ENCODE assay signal across 12 mouse cellular contexts in the genomic region with DNA sequence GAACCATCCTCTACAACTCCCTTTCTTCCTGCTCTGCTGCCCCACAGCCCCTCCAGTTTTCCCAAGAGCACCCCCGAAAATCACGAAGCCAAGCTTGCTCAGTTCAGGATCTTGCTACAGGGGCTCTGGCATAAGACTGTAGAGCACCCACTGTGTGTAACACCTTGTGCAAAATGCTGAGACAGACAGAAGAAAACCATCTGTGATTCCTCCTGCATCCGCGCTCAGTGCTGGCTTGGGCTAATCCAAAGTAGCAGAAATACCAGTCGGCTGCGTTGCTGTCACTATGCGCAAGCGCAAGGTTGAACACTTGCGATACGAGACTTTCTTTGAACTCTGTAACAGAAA. TPM values are rescaled to one million over a fixed set of nuclear protein-coding genes. Genes with fewer than 3 reads are reported as not detected.
A peak's percentile ranks its signal among the peaks of the same experiment; 100 is the strongest.
DNase-seq lines count a peak whose midpoint lies in the region; ATAC-seq and TF ChIP-seq lines count a peak whose summit lies in the region.
"Had no signal": no experiment of that assay in that cellular context is flagged by ENCODE, and none has a peak within 500 bp of the region (broad histone marks: within the 10 kb centered on the region; RNA-seq: fewer than 3 reads in every experiment).

No protein-coding gene starts in this region.

- no peak overlapping the region for H3K4me3 ChIP-seq in lung, postnatal 0 days (ENCODE audit: low read depth, low read length)
- no peak overlapping the region for H3K4me3 ChIP-seq in forebrain, embryonic 13.5 days
- H3K4me3 ChIP-seq in intestine, embryonic 15.5 days (replicated peaks), result peak overlapping the region; percentile 46; the same call in 1 of the 2 replicates
- H3K4me3 ChIP-seq in neural tube, embryonic 14.5 days (ENCODE audit: low read depth, low read length), result no peak overlapping the region

- H3K36me3 ChIP-seq in lung, postnatal 0 days (ENCODE audit: insufficient read depth, low read length), result no peaks in the 10 kb centered on the region
- H3K36me3 ChIP-seq in forebrain, embryonic 13.5 days (ENCODE audit: poor library complexity, severe bottlenecking), result no peaks in the 10 kb centered on the region
- no peaks in the 10 kb centered on the region for H3K36me3 ChIP-seq in intestine, embryonic 15.5 days
- H3K36me3 ChIP-seq in neural tube, embryonic 14.5 days (ENCODE audit: control insufficient read depth, insufficient read depth, low read length), result no peaks in the 10 kb centered on the region
- H3K36me3 ChIP-seq: embryonic facial prominence, embryonic 12.5 days; lung, embryonic 15.5 days had no signal

- H3K4me2 ChIP-seq in lung, postnatal 0 days (replicated peaks; ENCODE audit: low read depth, low read length), result 0 out of 2 replicates have a peak overlapping the region, but pooled peaks have one; percentile 75
- peak overlapping the region; percentile 63; the same call in 1 of the 2 replicates for H3K4me2 ChIP-seq in forebrain, embryonic 13.5 days
- H3K4me2 ChIP-seq in intestine, embryonic 15.5 days (replicated peaks), result 0 out of 2 replicates have a peak overlapping the region, but pooled peaks have one; percentile 82
- H3K4me2 ChIP-seq in neural tube, embryonic 14.5 days (ENCODE audit: low read depth, low read length), result no peak overlapping the region

- no peaks in the 10 kb centered on the region for H3K27me3 ChIP-seq in lung, postnatal 0 days (replicated peaks; ENCODE audit: insufficient read depth, low read length)
- H3K27me3 ChIP-seq in forebrain, embryonic 13.5 days, result no peaks in the 10 kb centered on the region; the same call in 1 of the 2 replicates
- no peaks in the 10 kb centered on the region for H3K27me3 ChIP-seq in intestine, embryonic 15.5 days (replicated peaks)
- H3K27me3 ChIP-seq in neural tube, embryonic 14.5 days (ENCODE audit: control insufficient read depth, insufficient read depth, low read length), result no peaks in the 10 kb centered on the region
- H3K27me3 ChIP-seq: embryonic facial prominence, embryonic 12.5 days had no signal

- no peak overlapping the region for H3K27ac ChIP-seq in lung, postnatal 0 days (ENCODE audit: low read length)
- H3K27ac ChIP-seq in forebrain, embryonic 13.5 days, result 0 out of 2 replicates have a peak overlapping the region, but pooled peaks have one; percentile 87
- no peak overlapping the region for H3K27ac ChIP-seq in intestine, embryonic 15.5 days
- H3K27ac ChIP-seq in neural tube, embryonic 14.5 days (ENCODE audit: low read depth, low read length), result no peak overlapping the region; the same call in 1 of the 2 replicates
- H3K27ac ChIP-seq: lung, embryonic 15.5 days had no signal

- TF ChIP-seq CTCF in lung, postnatal 0 days (IDR thresholded peaks at IDR 0.05), result no peak

- 85% methylated on average over 10 of the region's 10 CpGs for WGBS in lung, postnatal 0 days
- WGBS in forebrain, embryonic 13.5 days, result 83% methylated on average over 10 of the region's 10 CpGs
- WGBS in intestine, embryonic 15.5 days, result 89% methylated on average over 10 of the region's 10 CpGs
- WGBS in neural tube, embryonic 14.5 days, result 82% methylated on average over 10 of the region's 10 CpGs

- no peak overlapping the region for H3K9ac ChIP-seq in lung, postnatal 0 days (replicated peaks; ENCODE audit: low read depth)
- H3K9ac ChIP-seq in forebrain, embryonic 13.5 days, result no peak overlapping the region
- H3K9ac ChIP-seq in intestine, embryonic 15.5 days, result no peak overlapping the region
- no peak overlapping the region for H3K9ac ChIP-seq in neural tube, embryonic 14.5 days (replicated peaks; ENCODE audit: low read depth, low read length)

- no peaks in the 10 kb centered on the region for H3K9me3 ChIP-seq in lung, postnatal 0 days (ENCODE audit: low read length)
- H3K9me3 ChIP-seq in forebrain, embryonic 13.5 days (replicated peaks), result no peaks in the 10 kb centered on the region
- H3K9me3 ChIP-seq in intestine, embryonic 15.5 days, result no peaks in the 10 kb centered on the region
- H3K9me3 ChIP-seq in neural tube, embryonic 14.5 days (ENCODE audit: control insufficient read depth, low read length), result no peaks in the 10 kb centered on the region
- H3K9me3 ChIP-seq: embryonic facial prominence, embryonic 12.5 days; lung, embryonic 15.5 days had no signal

- peaks cover 3% of the 10 kb centered on the region; the same call in 1 of the 2 replicates for H3K4me1 ChIP-seq in lung, postnatal 0 days (ENCODE audit: insufficient read depth, low read depth, low read length)
- H3K4me1 ChIP-seq in forebrain, embryonic 13.5 days, result peaks cover 14% of the 10 kb centered on the region
- H3K4me1 ChIP-seq in intestine, embryonic 15.5 days (replicated peaks), result peaks cover 4% of the 10 kb centered on the region
- H3K4me1 ChIP-seq in neural tube, embryonic 14.5 days (ENCODE audit: control insufficient read depth, insufficient read depth, low read length), result 0 out of 2 replicates have a peak, but pooled peaks cover 3% of the 10 kb centered on the region

- DNase-seq in lung, postnatal 0 days (ENCODE audit: low spot score), result no peak
- no peak for DNase-seq in lung, postnatal 14 days
- DNase-seq in adrenal gland, postnatal 4 days (ENCODE audit: low spot score in 2 of 2), result no peak

- no peak for TF ChIP-seq EP300 in lung, postnatal 0 days (IDR thresholded peaks at IDR 0.05)

- no peak for ATAC-seq in lung, postnatal 0 days
- ATAC-seq in forebrain, embryonic 13.5 days, result 0 out of 2 replicates have a peak, but pooled peaks have one; percentile 22
- ATAC-seq in intestine, embryonic 15.5 days, result no peak
- ATAC-seq in neural tube, embryonic 14.5 days (ENCODE audit: low read depth), result 0 out of 2 replicates have a peak, but pooled peaks have one; percentile 3
- ATAC-seq in monocyte, adult 5-6 weeks (replicated peaks; ENCODE audit: insufficient number of reproducible peaks, low FRiP score, low TSS enrichment, poor library complexity, severe bottlenecking), result no peak

RNA-seq across cellular contexts. Expression of gene 1600014C23Rik, which starts 9.1 kb away (rescaled TPM):
- polyA plus RNA-seq in lung, postnatal 0 days (2015; fragmentation: Nextera tagmentation; extraction: Ambion mirVana), result not detected in 2 replicates
- polyA plus RNA-seq in forebrain, embryonic 13.5 days (2015; fragmentation: Nextera tagmentation; extraction: Ambion mirVana), result 0.48 TPM in 1 of 2 replicates, not detected in the other
- 0.52 TPM in 1 of 2 replicates, not detected in the other for polyA plus RNA-seq in intestine, embryonic 15.5 days (2015; fragmentation: Nextera tagmentation; extraction: Ambion mirVana)
- polyA plus RNA-seq in neural tube, embryonic 14.5 days (2014; fragmentation: Nextera tagmentation; extraction: Ambion mirVana), result not detected in 2 replicates
- total RNA-seq in adrenal gland, postnatal 4 days (2021), result not detected
- not detected in 3 replicates for total RNA-seq in monocyte, adult 5-6 weeks (2017)
- total RNA-seq: gastrocnemius, postnatal 14 days; layer of hippocampus, postnatal 10 days had no signal
- polyA plus RNA-seq: lung, embryonic 15.5 days; small intestine, adult 2 months had no signal

RNA-seq across cellular contexts. Expression of gene Tmem63b, which starts 37.8 kb away (rescaled TPM):
- 78.5 and 88.2 TPM in 2 replicates for polyA plus RNA-seq in lung, postnatal 0 days (2015; fragmentation: Nextera tagmentation; extraction: Ambion mirVana)
- 91.1 and 92.9 TPM in 2 replicates for polyA plus RNA-seq in forebrain, embryonic 13.5 days (2015; fragmentation: Nextera tagmentation; extraction: Ambion mirVana)
- polyA plus RNA-seq in intestine, embryonic 15.5 days (2015; fragmentation: Nextera tagmentation; extraction: Ambion mirVana), result 33.5 and 34.2 TPM in 2 replicates
- 108 and 117 TPM in 2 replicates for polyA plus RNA-seq in neural tube, embryonic 14.5 days (2014; fragmentation: Nextera tagmentation; extraction: Ambion mirVana)
- total RNA-seq in adrenal gland, postnatal 4 days (2021), result 10 to 100 TPM; 49.5 to 57.6 TPM
- total RNA-seq in monocyte, adult 5-6 weeks (2017), result 17.1 to 29.0 TPM (median 19.7 TPM) in 3 replicates

RNA-seq across cellular contexts. Expression of gene Mrpl14, which starts 38.4 kb away (rescaled TPM):
- polyA plus RNA-seq in lung, postnatal 0 days (2015; fragmentation: Nextera tagmentation; extraction: Ambion mirVana), result 224 and 234 TPM in 2 replicates
- 116 and 125 TPM in 2 replicates for polyA plus RNA-seq in forebrain, embryonic 13.5 days (2015; fragmentation: Nextera tagmentation; extraction: Ambion mirVana)
- 147 TPM in 2 replicates for polyA plus RNA-seq in intestine, embryonic 15.5 days (2015; fragmentation: Nextera tagmentation; extraction: Ambion mirVana)
- 110 and 129 TPM in 2 replicates for polyA plus RNA-seq in neural tube, embryonic 14.5 days (2014; fragmentation: Nextera tagmentation; extraction: Ambion mirVana)
- total RNA-seq in adrenal gland, postnatal 4 days (2021), result 100 to 1,000 TPM in 1 of 2 experiments, 10 to 100 TPM in 1; 95.6 to 103 TPM
- total RNA-seq in monocyte, adult 5-6 weeks (2017), result 7.8 to 26.8 TPM (median 18.1 TPM) in 3 replicates

Comparison
In these comparisons a context has a peak if more than half of its experiments do, and no peak if none do; other contexts are left out.
1. ATAC-seq: peak in forebrain, embryonic 13.5 days (single experiment) and neural tube, embryonic 14.5 days (single experiment); none in lung, postnatal 0 days (single experiment), intestine, embryonic 15.5 days (single experiment) and monocyte, adult 5-6 weeks (single experiment).